Mouse (Mus musculus) heart, embryonic 11.5 days (tissue): ENCODE data around the gene Dlg2. TPM values are rescaled to one million over a fixed set of nuclear protein-coding genes. Genes with fewer than 3 reads are reported as not detected.

Experiments used
- ATAC-seq: fragments of 200-750 bp; cut with Nextera tagmentation; replicated peaks from 2 replicates; pipeline ENCODE4 v1.8.0; 2017; ENCODE audit warnings: moderate library complexity; ENCODE audit not compliant: insufficient number of reproducible peaks, low FRiP score, low TSS enrichment
- H3K27ac ChIP-seq: fragments of 300-500 bp; sonication (generic); 2 replicates; pipeline ENCODE4 v1.5.1; 2014; ENCODE audit warnings: mild to moderate bottlenecking, low read depth, low read length
- H3K27me3 ChIP-seq: fragments of 300-500 bp; sonication (generic); 2 replicates; pipeline ENCODE4 v1.6.1; 2014; ENCODE audit warnings: mild to moderate bottlenecking, low read length, mixed read lengths; ENCODE audit not compliant: control insufficient read depth, insufficient read depth
- H3K36me3 ChIP-seq: fragments of 300-500 bp; sonication (generic); 2 replicates; pipeline ENCODE4 v1.6.1; 2014; ENCODE audit warnings: mild to moderate bottlenecking, low read length, moderate library complexity, mixed read lengths; ENCODE audit not compliant: control insufficient read depth, insufficient read depth
- H3K4me1 ChIP-seq: fragments of 300-500 bp; sonication (generic); 2 replicates; pipeline ENCODE4 v1.6.1; 2014; ENCODE audit warnings: low read length; ENCODE audit not compliant: control insufficient read depth, insufficient read depth
- H3K4me2 ChIP-seq: fragments of 300-500 bp; sonication (generic); 2 replicates; pipeline ENCODE4 v1.6.1; 2014; ENCODE audit warnings: mild to moderate bottlenecking, moderate library complexity
- H3K4me3 ChIP-seq: fragments of 300-500 bp; sonication (generic); 2 replicates; pipeline ENCODE4 v1.5.1; 2014; ENCODE audit warnings: low read depth, low read length
- H3K9ac ChIP-seq: fragments of 300-500 bp; sonication (generic); 2 replicates; pipeline ENCODE4 v1.6.1; 2014; ENCODE audit warnings: mild to moderate bottlenecking, low read depth, low read length, moderate library complexity
- H3K9me3 ChIP-seq: fragments of 300-500 bp; sonication (generic); replicated peaks from 2 replicates; pipeline ENCODE4 v1.6.1; 2016; ENCODE audit warnings: low read length; ENCODE audit not compliant: control insufficient read depth
- WGBS: fragments of 180-500 bp; shearing (Covaris S2); extraction: QIAGEN DNeasy Blood & Tissue Kit; methylation state at CpG from one replicate; pipeline ENCODE4 v1.1.7; 2014; ENCODE audit not compliant: insufficient replicate concordance; 5-methylcytosine and 5-hydroxymethylcytosine counted together
- polyA plus RNA-seq: library from polyadenylated mRNA; unstranded; fragments of >200 nt; fragmentation: Nextera tagmentation; extraction: Ambion mirVana; gene quantifications from 2 replicates; pipeline ENCODE4 v1.2.1, GENCODE M21; 2014

Gene Dlg2
- polyA plus RNA-seq, 1 experiment from 2014 or later = 8.5 TPM

DNA sequence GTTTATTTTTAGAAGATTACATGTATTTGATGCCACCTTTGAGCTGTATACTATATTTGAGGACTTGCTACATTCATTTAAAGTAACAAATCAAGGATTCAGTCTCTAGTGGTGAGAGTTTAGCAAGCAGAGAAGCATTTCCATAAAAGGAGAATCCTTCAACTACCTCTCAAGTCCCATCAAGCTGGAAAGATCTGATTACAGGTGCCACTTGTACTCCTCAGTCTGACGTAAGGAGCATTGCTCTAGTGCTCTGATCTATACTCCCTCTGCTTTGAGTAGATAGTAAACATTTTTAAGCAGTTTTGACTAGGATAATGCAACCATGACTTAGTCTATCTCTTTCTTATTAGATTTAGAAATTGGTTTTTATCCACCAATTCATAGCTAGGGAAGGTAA, 1496.5 kb downstream of the Dlg2 start:
- Histone ChIP-seq H3K27me3 (no peaks in the 10 kb centered on the region), H3K4me3 (no peak overlapping the region), H3K4me2 (no peak overlapping the region), H3K4me1 (no peaks in the 10 kb centered on the region), H3K9ac (no peak overlapping the region), H3K9me3 (no peaks in the 10 kb centered on the region), H3K36me3 (no peaks in the 10 kb centered on the region), H3K27ac (no peak overlapping the region)
- ATAC-seq = no peak
- 27% methylated on average over 1 of the region's 1 CpGs for WGBS

DNA sequence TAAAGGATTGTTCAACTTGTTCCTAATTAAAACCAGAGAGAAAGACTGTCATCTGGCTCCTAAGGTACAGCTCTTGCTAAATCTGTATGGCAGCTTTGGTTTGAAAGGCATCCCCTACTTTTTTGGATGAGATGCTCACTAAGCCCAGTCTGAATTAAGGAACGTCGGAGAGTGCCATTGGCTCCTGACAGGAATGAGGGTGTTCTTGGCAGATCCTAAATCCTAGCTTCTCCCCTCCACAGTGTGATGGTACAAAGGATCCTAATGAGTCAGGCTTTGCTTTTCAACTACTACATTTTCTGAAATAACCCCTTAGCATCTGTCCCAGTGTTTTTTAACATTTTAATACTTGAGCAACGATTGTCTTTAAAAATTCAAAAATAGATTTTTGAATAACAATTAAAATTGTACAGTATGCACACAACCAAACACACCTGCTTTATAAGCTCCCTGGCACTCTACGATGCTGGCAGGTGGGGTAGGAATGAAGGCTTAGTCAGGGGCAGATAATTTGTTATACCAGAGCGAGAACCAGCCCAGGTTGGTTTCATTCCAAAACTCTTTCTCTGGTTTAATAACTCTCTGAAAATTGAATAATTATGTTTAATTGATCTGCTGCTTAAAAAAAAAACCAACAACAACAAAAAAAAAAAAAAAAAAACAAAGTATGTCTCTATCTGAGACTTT, 1527.4 kb downstream of the Dlg2 start:
- Histone ChIP-seq H3K4me3 (no peak overlapping the region), H3K36me3 (no peaks in the 10 kb centered on the region), H3K27ac (no peak overlapping the region), H3K27me3 (no peaks in the 10 kb centered on the region), H3K9me3 (no peaks in the 10 kb centered on the region), H3K9ac (no peak overlapping the region), H3K4me1 (no peaks in the 10 kb centered on the region), H3K4me2 (no peak overlapping the region)
- no peak for ATAC-seq
- 73% methylated on average over 5 of the region's 5 CpGs for WGBS

DNA sequence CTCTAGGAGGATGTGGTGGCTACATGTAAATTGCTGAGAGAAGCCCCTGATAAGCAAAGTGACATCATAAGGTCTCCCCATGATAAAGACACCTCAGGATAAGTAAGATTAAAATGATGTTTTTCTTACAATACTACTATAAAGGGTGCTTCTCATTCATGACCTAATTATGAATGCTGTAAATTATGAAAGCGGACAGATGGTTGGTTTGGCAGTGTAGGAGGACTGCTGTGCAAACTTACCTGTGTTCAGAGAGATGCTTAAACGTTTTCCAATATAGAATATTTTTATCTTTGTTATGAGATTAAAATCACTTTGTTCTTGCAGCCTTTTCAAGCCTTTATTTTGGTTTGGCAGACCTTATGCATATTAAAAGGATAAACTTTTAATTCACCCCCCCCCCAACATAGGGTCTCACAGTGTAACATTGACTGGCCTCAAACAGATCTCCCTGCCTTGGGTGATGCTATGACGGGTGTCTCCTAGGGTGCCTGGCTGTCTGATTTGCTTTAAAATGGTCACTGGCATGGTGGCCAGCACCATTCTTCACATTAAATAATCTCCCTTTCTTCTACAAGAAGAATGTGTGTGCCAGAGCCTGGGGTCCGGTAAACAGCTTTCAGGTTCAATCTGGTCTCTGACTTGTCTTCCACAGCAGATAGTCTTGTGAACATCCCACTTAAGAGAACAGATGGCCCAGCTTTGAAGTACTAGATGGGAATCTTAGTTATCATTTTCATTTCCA, 1529.4 kb downstream of the Dlg2 start:
- Histone ChIP-seq H3K4me3 (no peak overlapping the region), H3K27me3 (no peaks in the 10 kb centered on the region), H3K27ac (no peak overlapping the region), H3K4me2 (no peak overlapping the region), H3K4me1 (no peaks in the 10 kb centered on the region), H3K36me3 (no peaks in the 10 kb centered on the region), H3K9me3 (no peaks in the 10 kb centered on the region), H3K9ac (no peak overlapping the region)
- 67% methylated on average over 4 of the region's 4 CpGs for WGBS
- ATAC-seq = no peak

DNA sequence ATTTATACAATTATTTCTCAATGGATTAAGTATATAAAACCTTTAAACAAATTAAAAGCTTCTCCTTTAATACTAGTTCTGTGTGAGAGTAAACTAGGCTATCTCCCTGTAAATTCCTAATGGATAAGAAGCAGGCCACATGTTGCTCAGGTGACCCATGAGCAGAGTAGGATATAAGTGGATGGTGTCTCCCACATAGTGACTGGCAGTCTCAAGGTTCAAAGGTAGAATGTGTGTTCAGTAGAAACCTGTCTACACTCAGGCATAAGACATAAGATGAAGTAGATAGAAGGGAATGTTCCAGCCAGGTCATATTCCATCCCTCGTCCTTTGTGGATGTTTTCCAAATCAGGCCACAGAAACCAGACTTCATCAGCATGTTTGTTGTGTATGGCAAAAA, 1532.2 kb downstream of the Dlg2 start:
- Histone ChIP-seq H3K9ac (no peak overlapping the region), H3K4me1 (no peaks in the 10 kb centered on the region), H3K27ac (no peak overlapping the region), H3K36me3 (no peaks in the 10 kb centered on the region), H3K4me3 (no peak overlapping the region), H3K4me2 (no peak overlapping the region), H3K27me3 (no peaks in the 10 kb centered on the region), H3K9me3 (no peaks in the 10 kb centered on the region)
- 76% methylated on average over 1 of the region's 1 CpGs for WGBS
- ATAC-seq = no peak

DNA sequence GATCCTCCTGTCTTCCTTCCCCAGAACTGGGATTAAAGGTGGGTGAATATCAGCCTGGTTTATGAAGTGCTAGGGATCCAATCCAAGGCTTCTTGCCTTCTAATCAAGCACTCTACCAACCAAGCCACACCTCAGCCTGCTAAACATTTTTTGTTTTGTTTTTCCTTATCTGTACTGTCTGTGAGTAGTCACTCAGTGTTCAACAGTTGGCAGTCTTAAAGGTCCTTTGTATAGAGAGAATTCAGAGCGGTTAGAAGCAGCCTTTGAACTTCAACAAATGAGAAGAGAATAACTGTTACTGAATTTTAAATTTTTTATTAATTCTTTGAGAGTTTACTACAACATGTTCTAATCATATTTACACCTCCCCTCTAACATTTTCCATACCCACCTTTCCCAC, 1548.5 kb downstream of the Dlg2 start:
- no peak overlapping the region for H3K9ac ChIP-seq
- no peak for ATAC-seq
- WGBS = 62% methylated on average over 1 of the region's 1 CpGs

DNA sequence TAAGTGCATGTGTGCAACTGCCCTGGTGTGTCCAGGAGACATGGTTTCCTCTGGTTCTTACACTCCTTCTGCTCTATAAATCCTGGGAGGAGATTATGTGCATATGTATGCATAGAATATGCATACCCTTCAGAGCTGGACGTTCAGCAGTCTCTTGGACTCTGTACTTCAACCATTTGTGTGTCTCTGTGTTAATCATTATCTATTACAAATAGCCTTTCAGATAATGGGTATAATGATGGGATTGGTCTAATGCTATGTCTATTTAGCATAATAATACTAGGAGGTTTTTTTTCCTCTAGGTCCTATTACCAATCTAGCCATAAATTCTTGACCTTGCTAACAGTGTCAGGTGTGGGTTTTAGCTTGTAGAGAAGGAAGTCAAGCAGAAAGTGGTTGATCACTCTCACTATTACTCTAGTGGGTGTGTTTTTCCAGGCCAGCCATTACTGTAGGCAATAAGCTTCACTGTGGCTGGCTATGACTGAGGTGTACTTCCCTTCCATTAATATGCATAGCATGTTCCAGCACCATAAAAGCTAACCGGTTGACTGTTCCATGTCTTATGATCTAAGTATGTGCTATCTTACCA, 1549.1 kb downstream of the Dlg2 start:
- Histone ChIP-seq H3K9ac (no peak overlapping the region), H3K27ac (no peak overlapping the region), H3K9me3 (no peaks in the 10 kb centered on the region), H3K4me1 (no peaks in the 10 kb centered on the region), H3K36me3 (no peaks in the 10 kb centered on the region), H3K4me3 (no peak overlapping the region), H3K27me3 (no peaks in the 10 kb centered on the region), H3K4me2 (no peak overlapping the region)
- 75% methylated on average over 2 of the region's 2 CpGs for WGBS
- no peak for ATAC-seq

More for the DNA sequence above, 1548.5 kb downstream of the Dlg2 start:
- H3K27me3 ChIP-seq = no peaks in the 10 kb centered on the region
- H3K4me2 ChIP-seq = no peak overlapping the region
- H3K4me3 ChIP-seq = no peak overlapping the region
- no peaks in the 10 kb centered on the region for H3K4me1 ChIP-seq
- no peaks in the 10 kb centered on the region for H3K36me3 ChIP-seq
- H3K27ac ChIP-seq = no peak overlapping the region
- no peaks in the 10 kb centered on the region for H3K9me3 ChIP-seq

DNA sequence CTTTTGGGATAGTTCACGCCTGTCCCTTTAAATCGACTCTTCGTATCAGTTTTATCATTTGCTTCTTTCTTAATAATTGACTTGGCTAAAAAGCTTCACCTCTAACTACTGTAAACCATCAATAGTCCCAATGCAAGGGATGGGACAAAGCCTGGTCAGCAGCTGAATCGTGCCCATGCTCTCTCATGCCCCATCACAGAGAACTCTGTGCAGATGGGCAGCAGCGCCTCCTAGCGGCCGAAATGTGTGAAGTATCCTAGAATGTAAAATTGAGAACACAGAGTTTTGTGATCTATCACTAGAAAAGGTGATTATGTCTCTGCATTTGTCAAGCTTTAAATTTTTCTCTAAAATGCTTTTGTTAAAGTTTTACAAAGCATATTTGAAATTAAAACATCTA, 1550.6 kb downstream of the Dlg2 start:
- ATAC-seq = no peak
- WGBS = 42% methylated on average over 7 of the region's 7 CpGs

DNA sequence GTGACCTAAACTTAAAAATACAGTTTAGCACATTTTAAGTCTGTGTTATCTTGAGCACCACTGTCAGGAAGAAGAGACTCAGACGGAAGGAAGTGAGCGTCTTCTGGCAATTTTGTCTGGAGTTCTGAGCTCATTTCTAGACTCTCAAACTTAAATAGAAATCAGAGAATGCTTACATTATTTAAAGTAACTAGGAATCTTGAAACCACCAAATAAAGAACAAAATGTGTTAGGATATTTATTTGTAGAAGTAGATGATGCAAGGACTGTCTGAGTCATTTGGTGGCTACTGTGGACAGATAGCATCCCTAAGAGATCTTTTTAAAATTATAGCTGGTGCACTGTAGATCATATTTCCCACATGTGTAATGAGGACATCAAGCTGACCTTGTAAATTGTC, 1557.8 kb downstream of the Dlg2 start:
- Histone ChIP-seq H3K9ac (no peak overlapping the region), H3K36me3 (no peaks in the 10 kb centered on the region), H3K4me2 (no peak overlapping the region), H3K27ac (no peak overlapping the region), H3K4me3 (no peak overlapping the region), H3K9me3 (no peaks in the 10 kb centered on the region), H3K27me3 (no peaks in the 10 kb centered on the region), H3K4me1 (no peaks in the 10 kb centered on the region)
- no peak for ATAC-seq
- 71% methylated on average over 2 of the region's 2 CpGs for WGBS

More for the DNA sequence above, 1550.6 kb downstream of the Dlg2 start:
- Histone ChIP-seq H3K4me1 (no peaks in the 10 kb centered on the region), H3K4me3 (no peak overlapping the region), H3K9ac (no peak overlapping the region), H3K27me3 (no peaks in the 10 kb centered on the region), H3K9me3 (no peaks in the 10 kb centered on the region), H3K27ac (no peak overlapping the region), H3K4me2 (no peak overlapping the region), H3K36me3 (no peaks in the 10 kb centered on the region)
